Mouse (Mus musculus): ENCODE results near the gene Vps8. TPM values are rescaled to one million over a fixed set of nuclear protein-coding genes. Genes with fewer than 3 reads are reported as not detected.

Gene Vps8
- polyA plus RNA-seq, 1 experiment, result 33.3 TPM

DNA sequence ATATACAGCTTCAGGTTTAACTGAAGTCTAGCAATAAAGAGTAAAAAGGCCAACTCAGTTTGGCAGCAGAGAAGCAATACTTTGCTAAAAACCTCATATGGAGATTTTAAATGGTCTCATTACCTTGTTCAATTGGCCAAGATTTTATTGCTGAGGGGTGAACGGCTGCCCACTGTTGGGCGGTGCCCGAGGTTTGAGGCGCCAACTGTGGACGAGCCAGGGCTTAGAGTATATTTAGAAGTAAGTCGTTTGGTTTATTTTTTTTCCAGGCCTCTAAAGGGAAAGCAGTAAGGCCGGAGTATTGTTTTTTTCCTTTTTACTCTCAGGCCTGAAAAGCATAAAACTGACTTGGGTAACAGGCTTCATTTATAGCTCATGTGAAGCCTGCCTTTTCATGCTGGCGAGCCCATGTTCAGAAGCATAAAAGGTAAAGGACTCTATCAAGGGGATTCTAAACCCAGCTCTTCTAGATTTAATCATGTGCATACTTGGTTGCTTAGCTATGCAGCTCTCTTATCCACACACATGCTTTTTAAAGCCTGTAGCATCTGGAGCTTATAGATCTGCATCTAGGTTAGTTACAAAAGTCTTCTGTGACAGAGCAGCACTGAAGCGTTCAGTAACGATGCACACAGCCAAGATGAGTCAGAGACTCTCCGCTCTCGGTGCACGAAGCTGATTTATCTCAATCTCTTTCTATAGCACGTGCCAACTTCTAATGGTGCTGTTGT lies 34.9 kb downstream of the Vps8 start:
- DNase-seq (ENCODE audit: extremely low spot score in 1 of 2, low spot score in 1 of 2), result peak; percentile 70

DNA sequence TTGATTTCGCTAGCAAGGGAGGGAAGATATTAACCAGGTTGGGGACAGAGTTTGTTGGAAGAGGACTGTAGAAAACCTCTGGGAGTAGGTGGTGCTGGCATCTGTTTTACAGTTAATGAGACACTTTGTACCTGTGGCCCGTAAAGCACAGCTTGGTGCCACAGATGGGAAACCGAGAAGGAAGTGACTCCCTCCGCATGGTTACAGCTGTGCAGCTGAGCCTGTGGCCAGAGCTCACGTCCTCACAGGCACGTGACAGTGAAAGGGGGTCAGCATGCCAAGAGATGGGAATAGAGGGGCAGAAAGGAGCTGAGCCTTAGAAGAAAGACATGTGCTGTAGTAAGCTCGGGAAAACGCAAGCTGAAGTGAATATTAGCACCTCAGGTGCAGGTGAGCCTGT lies 43.0 kb downstream of the Vps8 start:
- DNase-seq (ENCODE audit: extremely low spot score in 1 of 2, low spot score in 1 of 2), result no peak

DNA sequence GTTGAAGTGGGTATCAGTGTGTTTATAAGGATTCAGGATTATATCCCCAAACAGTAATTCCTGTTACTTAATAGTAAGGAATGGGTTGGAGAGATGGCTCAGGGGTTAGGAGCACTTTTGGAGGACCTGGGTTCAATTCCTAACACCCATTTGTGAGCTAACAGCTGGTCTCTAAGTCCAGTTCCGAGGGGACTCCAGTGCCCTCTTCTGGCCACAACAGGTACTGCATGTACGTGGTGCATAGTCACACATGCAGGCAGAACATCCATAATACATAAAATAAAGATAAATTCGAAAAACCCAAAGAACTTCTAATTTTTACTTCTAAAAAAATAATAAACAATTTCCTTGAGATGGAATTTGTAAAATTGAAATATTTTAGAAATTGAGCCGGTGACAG lies 47.5 kb downstream of the Vps8 start:
- DNase-seq (ENCODE audit: extremely low spot score in 1 of 2, low spot score in 1 of 2), result no peak

DNA sequence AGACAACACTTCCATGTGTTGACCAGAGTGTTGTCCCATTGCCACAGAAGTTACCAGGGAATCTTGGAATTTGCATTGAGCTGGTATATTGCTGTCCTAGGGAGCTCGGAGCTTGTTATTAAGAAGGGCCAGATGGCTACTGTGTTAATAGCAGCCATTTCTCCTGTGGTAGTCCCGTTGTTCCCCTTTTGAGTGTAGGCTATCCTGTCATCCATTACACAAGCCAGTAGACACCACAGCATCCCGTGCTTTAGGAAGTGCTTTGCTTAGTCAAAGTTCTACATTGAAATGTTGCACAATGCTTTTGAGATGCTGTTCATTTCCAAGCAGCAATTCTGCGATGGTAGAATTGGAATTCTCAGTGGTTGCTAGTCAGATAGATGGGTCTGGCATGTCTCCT lies 54.2 kb downstream of the Vps8 start:
- DNase-seq (ENCODE audit: extremely low spot score in 1 of 2, low spot score in 1 of 2), result no peak

DNA sequence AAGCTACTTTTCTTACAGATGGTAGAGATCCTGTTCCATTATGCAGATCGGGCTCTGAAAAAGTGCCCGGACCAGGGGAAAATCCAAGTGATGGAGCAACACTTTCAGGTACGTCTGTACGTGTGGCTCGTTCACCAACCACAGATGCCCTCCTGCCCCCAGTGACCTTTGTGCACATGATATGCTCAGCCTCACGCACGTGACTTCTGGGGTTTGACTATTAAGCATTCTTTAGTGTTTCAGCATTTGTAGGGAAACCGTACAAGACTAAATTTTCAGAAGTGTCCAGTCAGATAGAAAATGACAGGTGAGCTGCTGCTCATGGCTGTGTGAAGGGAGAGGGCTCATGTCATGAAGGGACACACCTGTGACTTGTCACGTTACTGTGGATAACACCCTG lies 55.5 kb downstream of the Vps8 start:
- no peak for DNase-seq (ENCODE audit: extremely low spot score in 1 of 2, low spot score in 1 of 2)

DNA sequence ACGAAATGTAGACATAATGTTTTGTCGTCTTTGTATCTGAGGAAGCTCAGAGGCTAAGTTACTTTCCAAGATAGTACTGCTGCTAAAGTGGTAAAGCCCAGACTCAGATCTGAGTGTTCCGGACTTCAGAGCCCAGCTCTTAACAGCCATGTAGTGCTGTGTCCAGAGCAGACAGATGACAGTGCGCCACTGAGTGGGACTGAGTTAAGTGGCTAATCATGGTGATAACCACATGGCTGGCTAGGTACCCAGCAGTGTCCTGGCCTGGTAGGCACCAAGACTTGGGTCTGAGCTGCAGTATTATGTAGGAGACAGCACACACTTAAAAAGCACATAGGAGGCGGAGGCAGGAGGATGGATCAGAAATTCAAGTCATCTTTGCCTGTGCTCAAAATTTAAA lies 60.9 kb downstream of the Vps8 start:
- no peak for DNase-seq (ENCODE audit: extremely low spot score in 1 of 2, low spot score in 1 of 2)

DNA sequence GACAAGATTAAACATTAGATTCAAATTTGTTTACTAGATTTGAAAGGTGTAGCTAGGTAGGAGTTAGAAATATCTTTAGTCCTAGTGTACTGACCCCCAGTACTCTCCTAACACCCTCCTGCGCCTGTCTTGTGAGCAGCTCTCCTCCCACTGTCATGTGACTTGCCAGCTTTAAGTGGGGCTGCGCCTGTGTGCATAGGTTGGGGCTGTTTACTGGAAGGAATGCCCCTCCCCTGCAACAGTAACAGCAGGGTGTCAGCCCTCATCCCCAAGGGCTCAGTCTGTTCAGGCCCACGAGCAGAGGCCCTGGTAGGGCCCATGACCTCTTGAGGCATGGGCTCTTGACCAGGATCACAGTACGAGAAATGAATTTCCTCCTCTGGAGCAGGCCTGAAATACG lies 62.8 kb downstream of the Vps8 start:
- DNase-seq (ENCODE audit: extremely low spot score in 1 of 2, low spot score in 1 of 2), result no peak

DNA sequence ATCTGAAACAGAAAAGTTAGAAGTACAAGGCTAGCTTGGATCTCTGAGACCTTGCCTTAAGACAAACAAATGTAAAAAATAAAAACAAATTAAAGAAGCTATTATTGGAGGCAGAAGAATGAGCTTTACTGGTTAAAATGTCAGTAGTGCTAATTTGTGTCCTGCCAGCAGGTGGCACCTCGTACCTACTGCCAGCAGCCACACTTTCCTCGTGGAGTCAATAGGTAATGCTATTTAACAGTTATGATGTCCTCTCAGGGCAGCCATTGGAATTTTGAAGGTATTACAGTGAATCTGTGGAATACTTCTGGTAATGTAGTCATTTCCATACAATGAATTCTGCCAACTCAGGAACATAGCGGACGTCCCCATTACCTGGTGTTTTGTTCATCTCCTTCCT lies 65.5 kb downstream of the Vps8 start:
- peak in 1 of 2 experiments; percentile 81 for DNase-seq (ENCODE audit: extremely low spot score in 1 of 2, low spot score in 1 of 2)

DNA sequence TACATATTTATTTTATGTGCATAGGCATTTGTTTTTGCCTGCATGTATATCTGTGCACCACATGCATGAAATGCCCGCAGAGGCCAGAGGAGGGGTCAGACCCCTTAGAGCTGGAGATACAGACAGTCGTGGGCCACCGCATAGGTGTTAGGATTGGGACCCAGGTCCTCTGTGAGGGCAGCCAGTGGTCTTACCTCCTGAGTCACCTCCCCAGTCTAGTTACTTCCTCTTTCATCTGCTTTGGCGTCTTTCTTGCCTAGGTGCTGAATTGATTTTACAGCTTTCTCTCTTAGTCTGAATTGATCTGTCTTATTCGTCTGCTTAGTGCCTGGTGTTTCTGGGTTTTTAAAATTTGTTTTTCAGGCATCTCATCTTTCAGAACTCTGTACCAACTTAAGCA lies 69.4 kb downstream of the Vps8 start:
- no peak for DNase-seq (ENCODE audit: extremely low spot score in 1 of 2, low spot score in 1 of 2)

DNA sequence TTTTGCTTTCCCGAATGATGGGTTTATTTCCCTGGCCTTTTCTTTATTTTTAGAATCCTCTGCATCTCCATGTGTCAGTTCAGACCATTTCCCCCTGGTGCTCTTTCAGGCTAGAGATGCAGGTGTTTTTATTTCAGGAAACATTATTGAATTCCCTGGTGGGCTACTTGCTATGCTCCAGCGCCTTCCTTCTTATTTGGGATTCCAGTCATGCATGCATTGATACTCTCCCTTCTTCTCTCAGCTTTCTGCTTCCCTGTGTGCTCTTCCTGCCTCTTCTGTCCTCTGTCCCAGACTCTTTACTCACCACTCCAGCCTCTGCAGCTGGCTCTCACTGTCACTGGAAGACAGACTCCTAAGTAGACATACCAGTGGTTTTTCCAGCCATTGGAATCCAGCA lies 70.0 kb downstream of the Vps8 start:
- no peak for DNase-seq (ENCODE audit: extremely low spot score in 1 of 2, low spot score in 1 of 2)

DNA sequence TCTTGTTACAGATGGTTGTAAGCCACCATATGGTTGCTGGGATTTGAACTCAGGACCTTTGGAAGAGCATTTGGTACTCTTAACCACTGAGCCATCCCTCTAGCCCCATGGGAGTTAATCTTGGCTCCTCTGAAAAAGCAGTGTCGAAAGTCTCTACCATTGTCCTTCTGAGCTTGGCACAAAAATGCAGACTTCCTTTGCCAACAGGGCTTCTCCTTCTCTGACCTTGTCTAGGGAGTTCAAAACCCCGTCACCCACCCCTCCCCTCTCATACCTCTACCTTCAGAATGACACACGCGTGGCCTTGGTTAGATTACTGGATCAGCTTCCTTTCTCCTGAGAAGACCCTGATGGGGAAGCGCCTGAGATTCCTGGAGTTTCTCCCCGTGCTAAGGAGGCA lies 71.8 kb downstream of the Vps8 start:
- no peak for DNase-seq (ENCODE audit: extremely low spot score in 1 of 2, low spot score in 1 of 2)

DNA sequence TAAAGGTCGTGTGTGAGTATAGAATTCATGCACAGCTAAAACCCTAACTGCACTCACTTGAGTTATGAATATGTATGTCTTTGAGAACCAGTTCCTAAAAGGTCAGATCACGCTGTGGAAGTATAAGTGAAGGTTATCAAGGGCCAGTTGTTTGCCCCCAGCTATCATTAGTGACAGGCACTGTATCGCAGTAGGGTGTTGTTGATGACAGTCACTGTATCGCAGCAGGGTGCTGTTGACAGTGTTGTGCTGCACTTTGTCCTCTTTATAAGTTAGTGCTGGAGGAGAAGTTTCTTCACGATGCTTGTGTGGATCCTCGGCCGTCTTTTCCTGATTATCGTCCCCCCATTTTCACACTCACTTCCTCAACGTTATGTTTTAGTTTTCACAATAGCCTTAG lies 73.9 kb downstream of the Vps8 start:
- DNase-seq (ENCODE audit: extremely low spot score in 1 of 2, low spot score in 1 of 2), result no peak

DNA sequence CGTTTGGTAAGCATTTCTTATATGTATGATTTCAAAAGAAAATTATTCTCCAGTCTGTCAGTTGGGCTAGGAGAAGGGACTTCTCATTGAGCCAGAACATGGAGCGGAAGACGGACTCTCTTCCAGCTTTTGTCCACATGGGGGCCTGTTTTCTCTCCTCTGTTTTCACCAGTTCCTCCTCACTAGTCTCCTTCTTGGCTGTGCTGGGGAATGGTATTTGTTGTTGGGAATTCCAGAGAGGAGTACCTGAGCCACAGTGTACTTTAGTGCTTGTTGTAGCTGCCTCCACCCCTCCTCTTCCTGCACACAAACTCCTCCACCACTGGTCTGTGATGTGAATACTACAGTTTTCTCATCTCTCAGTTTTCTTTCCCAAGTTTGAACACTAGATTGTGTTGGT lies 74.7 kb downstream of the Vps8 start:
- DNase-seq (ENCODE audit: extremely low spot score in 1 of 2, low spot score in 1 of 2), result no peak

DNA sequence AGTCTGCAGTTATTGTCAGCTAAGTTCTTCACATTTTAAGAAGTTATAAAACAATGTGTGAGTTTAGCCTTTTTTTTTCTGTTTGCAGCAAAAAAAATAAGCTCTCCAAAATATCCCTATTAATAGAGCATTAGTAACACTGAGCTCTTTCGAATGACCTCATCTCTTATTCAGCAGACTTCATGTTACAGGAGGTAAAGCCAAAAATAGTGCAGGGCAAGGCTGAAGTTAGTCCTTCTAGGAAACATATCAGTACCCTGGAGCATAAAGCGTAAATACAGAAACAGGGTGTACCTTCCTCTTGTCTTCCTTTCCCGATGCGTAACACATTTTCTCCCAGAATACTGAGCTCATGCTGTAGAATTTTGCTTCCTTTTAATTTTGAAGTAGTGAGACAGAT lies 76.1 kb downstream of the Vps8 start:
- no peak for DNase-seq (ENCODE audit: extremely low spot score in 1 of 2, low spot score in 1 of 2)

DNA sequence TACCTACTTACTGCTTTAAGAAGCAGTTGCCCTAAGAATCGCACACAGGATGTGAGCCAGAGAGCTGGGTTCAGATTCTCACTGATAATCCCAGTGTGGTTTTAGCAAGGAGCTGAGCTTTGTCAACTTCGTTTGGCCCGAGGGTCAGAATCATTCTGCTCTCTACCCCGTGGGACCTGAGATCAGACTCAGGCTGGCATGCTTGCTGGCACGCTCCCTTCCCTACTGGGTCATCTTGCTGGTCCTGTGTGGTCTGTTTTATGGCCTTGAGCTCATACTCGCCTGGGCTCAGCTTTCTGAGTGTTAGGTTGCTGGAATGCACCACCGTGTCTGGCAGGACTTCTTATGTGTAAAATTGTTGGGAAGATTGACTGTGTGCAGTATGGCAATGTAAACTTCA lies 76.7 kb downstream of the Vps8 start:
- no peak for DNase-seq (ENCODE audit: extremely low spot score in 1 of 2, low spot score in 1 of 2)

DNA sequence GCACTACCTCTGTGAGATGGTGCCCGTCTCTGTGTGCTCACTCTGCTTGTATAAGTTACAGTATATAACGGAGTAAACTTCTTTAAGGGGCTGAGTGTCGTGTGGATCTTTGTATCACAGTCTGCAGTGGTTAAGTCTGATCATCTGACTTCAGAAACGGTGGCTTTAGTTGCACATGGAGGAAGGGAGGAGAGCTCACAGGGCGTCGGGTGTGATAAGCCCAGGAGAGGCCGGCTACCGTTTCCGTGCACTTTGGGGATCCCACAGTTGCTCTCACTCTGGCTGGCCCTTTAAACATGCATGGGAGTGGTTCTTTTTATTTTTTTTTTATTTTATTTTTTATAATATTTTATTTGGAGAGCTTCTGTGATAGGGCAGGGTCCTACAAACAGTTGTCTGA lies 95.9 kb downstream of the Vps8 start:
- no peak for DNase-seq (ENCODE audit: extremely low spot score in 1 of 2, low spot score in 1 of 2)

DNA sequence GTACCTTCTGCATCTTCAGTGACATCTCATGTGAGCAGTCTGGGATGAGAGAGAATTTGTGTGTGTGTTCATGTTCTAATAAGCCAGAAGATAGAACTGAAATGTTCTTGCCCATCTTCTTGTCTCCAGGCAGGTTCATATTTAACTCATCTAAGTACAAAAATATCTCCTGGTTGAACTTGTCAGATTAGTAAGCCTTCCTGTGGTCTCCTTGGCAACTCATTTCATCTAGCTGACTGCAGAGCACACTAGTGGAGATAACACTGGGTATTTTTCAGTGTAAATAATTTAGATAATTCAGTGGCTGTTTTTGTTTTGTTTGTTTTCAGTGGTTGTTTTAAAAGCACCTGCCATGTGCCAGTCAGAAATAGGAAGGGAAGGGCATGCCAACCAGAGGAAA lies 96.9 kb downstream of the Vps8 start:
- DNase-seq (ENCODE audit: extremely low spot score in 1 of 2, low spot score in 1 of 2), result peak in 1 of 2 experiments; percentile 38

DNA sequence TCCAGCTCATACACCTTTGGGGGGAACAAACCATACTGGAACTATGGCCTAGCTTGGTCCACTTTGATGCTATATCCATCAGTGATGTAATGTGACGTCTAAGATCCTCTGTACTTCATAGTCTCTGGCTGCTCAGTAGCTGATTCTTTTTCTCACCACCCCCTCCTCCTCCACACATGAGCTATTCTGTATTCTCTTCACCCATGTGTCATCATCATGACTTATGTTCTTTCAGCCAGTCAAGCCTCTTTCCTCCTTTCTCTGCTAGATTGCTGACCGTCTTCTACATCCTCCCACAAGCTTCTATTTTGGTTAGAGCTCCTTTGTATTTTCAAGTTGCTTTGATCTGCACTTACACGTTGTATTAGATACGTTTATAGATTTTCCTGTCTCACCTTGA lies 100.8 kb downstream of the Vps8 start:
- peak; percentile 44 to 71 for DNase-seq (ENCODE audit: extremely low spot score in 1 of 2, low spot score in 1 of 2)

DNA sequence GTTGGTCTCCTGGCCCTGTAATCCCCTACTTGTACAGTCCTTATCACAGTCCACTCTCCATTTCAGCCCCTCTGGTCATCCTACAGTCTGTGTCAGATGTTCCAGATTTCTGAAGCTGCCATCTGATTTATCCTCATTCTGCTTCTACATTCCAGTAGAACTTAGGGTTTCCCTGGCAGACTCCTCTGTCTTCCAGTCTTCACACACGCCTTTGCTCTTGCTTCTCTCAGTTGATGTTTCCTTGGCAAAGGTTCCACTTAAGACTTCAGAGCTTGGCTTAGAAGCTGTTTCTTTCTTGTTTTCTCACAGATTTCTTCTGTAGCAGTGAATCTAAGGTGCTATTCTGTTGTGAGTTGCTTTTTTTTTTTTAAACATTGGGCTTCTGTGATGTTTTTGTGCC lies 102.5 kb downstream of the Vps8 start:
- DNase-seq (ENCODE audit: extremely low spot score in 1 of 2, low spot score in 1 of 2), result peak; percentile 40 to 71

DNA sequence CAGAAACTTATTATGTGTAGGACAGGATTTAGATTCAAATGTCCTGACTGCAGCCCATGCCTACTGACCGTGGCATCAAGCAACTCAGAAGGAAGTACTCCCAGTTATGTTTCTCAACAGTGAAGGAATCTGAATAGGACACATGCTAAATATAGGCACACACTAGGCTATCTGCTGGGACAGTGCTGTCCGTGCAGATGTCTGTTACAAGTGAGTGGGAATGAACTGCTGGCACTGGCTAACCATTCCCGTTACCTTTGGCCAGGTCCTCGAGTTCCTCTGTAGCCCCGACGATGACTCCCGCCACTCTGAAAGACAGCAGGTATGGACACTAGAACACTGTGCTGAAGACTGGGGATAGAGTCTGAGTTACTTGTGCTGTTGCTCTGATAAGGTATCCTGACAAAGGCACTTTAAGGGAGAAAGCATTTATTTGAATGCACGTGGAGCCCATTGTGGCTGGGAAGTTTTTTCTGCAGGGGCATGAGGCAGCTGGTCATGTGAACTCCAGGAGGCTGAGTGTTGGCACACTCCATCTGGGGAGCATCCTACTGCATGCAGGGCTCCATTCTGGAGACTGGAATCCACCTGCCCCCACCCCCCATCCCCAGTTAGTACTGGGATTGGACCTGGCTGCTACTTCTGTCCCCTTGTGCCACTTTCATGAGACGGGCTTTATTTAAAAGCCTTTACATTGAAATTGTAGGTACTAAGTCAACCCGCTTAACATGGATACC lies 104.5 kb downstream of the Vps8 start:
- no peak for DNase-seq (ENCODE audit: extremely low spot score in 1 of 2, low spot score in 1 of 2)

DNA sequence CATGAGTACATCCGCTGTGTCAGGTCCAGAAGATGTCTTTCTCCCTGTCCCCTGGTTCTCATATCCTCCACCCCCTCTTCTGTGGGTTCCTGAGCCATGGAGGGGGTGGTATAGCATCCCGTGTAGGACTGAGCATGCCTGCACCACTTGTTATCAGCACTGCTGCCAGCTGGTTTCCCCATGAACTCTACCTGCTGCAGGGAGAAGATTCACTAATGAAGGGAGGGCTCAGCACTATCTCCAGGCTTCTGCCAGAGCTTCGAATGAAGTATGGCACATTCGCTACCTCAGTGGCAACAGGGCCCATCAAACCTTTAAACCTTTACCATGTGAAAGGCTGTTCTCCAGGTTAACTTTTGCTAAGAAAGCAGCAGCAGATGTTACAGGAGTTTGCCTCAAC lies 110.6 kb downstream of the Vps8 start:
- DNase-seq (ENCODE audit: extremely low spot score in 1 of 2, low spot score in 1 of 2), result no peak

DNA sequence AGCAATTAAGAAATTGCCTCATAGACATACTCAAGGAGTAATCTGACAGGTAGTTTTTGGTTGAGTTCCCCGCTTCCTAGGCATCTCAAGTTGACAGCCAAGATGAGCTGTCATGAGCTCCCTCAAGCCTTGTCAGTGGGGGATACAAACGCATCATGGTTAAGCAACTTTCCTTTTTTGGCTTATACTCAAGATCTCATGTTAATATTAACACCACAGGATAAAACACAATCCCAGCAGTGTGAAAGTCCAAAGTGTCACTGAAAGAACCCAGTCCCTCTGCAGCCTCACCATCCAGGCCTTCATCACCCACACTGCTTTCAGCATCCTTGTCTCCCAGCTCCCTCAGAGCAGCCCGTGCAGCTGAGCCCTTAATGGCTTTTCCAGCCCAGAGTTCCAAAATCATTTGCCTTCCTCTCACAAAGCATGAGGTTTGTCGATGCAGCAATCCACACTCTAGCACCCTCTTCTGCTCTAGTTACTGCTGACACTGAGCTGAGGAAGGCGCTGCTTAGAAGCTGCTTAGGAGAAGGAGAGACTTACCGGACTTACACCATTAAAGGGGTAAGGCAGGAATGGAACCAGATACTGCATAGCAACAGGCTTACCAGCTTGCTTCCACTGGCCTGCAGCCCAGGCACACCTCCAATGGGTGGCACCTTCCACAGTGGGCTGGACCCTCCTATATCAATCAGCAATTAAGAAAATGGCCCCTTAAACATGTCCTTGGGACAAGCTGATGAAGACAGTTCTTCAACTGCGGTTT lies 113.5 kb downstream of the Vps8 start:
- no peak for DNase-seq (ENCODE audit: extremely low spot score in 1 of 2, low spot score in 1 of 2)
